Mouse (Mus musculus) CH12.LX (cell line): ENCODE measurements at regions not wholly inside any gene's neighbourhood (a gene's known extent, or its start where the extent isn't known, plus 50 kb on each side); places are given as distances from the start of the nearest gene placed in this dataset.

Experiments
- DNase-seq: peaks from one replicate; pipeline ENCODE4 v3.0.0-alpha.2; 2013; ENCODE audit errors: extremely low read depth
- H3K27ac ChIP-seq: 2 replicates; pipeline ENCODE4 v1.5.1; 2012; ENCODE audit warnings: low read depth, mild to moderate bottlenecking, control low read depth, moderate library complexity; ENCODE audit not compliant: insufficient read depth
- H3K27me3 ChIP-seq: replicated peaks from 2 replicates; pipeline ENCODE3; 2012; ENCODE audit warnings: inconsistent platforms
- H3K36me3 ChIP-seq, 2 experiments: replicated peaks in 1 of 2; 2 replicates each; pipeline versions ENCODE3 to v1.6.1; 2012; ENCODE audit warnings: inconsistent platforms in 1 of 2, low read length in 1 of 2, mild to moderate bottlenecking in 1 of 2, mixed read lengths in 1 of 2, moderate library complexity in 1 of 2; ENCODE audit not compliant: control insufficient read depth in 1 of 2, insufficient read depth in 1 of 2
- H3K4me1 ChIP-seq, 2 experiments: 2 replicates each; pipeline ENCODE4 v1.6.1; 2012; ENCODE audit warnings: inconsistent platforms in 1 of 2, moderate library complexity in 1 of 2; ENCODE audit not compliant: insufficient read depth in 2 of 2, control insufficient read depth in 1 of 2
- H3K4me2 ChIP-seq: 2 replicates; pipeline ENCODE4 v1.6.1; 2012; ENCODE audit warnings: low read depth, mild to moderate bottlenecking, control low read depth; ENCODE audit not compliant: poor library complexity, insufficient read depth, severe bottlenecking
- H3K4me3 ChIP-seq, 3 experiments: fragments of 150-350 bp in 1 of 3; sonication (generic) in 1 of 3; replicated peaks in 1 of 3; 2 replicates each; pipeline versions ENCODE3 to v1.5.1; 2011 to 2012; ENCODE audit warnings: low read depth in 2 of 3, low read length in 2 of 3, mild to moderate bottlenecking in 2 of 3, moderate library complexity in 2 of 3, control low read depth in 1 of 3, improper control_type of control experiment in 1 of 3, inconsistent platforms in 1 of 3, mixed read lengths in 1 of 3; ENCODE audit not compliant: poor library complexity in 1 of 3
- H3K79me2 ChIP-seq: replicated peaks from 2 replicates; pipeline ENCODE4 v1.6.1; 2012; ENCODE audit warnings: mild to moderate bottlenecking, moderate library complexity; ENCODE audit not compliant: control insufficient read depth, poor library complexity, insufficient read depth, severe bottlenecking; ENCODE audit errors: extremely low read depth
- H3K9ac ChIP-seq: 2 replicates; pipeline ENCODE4 v1.6.1; 2012; ENCODE audit warnings: low read depth, mild to moderate bottlenecking, control low read depth, moderate library complexity; ENCODE audit not compliant: insufficient read depth
- H3K9me3 ChIP-seq: replicated peaks from 2 replicates; pipeline ENCODE3; 2012; ENCODE audit warnings: low read length, inconsistent platforms, mixed read lengths
- CHD1 ChIP-seq: IDR thresholded peaks from 2 replicates; pipeline ENCODE4 v1.6.1; 2012; ENCODE audit warnings: low read depth, low read length, improper control_type of control experiment, inconsistent platforms
- E2F4 ChIP-seq: IDR thresholded peaks from 2 replicates; pipeline ENCODE4 v1.6.1; 2011; ENCODE audit warnings: low read depth, low read length, improper control_type of control experiment; ENCODE audit not compliant: insufficient replicate concordance
- EP300 ChIP-seq: IDR thresholded peaks from 2 replicates; pipeline ENCODE4 v1.6.1; 2011; ENCODE audit warnings: low read length, improper control_type of control experiment
- ETS1 ChIP-seq: conservative IDR thresholded peaks from 2 replicates; pipeline ENCODE4 v1.6.1; 2012; ENCODE audit warnings: low read depth, mild to moderate bottlenecking, inconsistent platforms, low read length, improper control_type of control experiment, moderate library complexity
- HCFC1 ChIP-seq: IDR thresholded peaks from 2 replicates; pipeline ENCODE4 v1.6.1; 2012; ENCODE audit warnings: low read depth, mild to moderate bottlenecking, inconsistent platforms, low read length, improper control_type of control experiment
- KAT2A ChIP-seq: IDR thresholded peaks from 2 replicates; pipeline ENCODE4 v1.6.1; 2012; ENCODE audit warnings: low read length, improper control_type of control experiment, inconsistent platforms; ENCODE audit not compliant: insufficient replicate concordance
- MAX ChIP-seq: IDR thresholded peaks from 2 replicates; pipeline ENCODE4 v1.6.1; 2011; ENCODE audit warnings: low read length, improper control_type of control experiment
- MXI1 ChIP-seq: IDR thresholded peaks from 2 replicates; pipeline ENCODE4 v1.6.1; 2011; ENCODE audit warnings: mild to moderate bottlenecking, low read depth, low read length, improper control_type of control experiment
- NELFE ChIP-seq: IDR thresholded peaks from 2 replicates; pipeline ENCODE4 v1.6.1; 2011; ENCODE audit warnings: low read depth, low read length, improper control_type of control experiment
- PAX5 ChIP-seq: IDR thresholded peaks from 2 replicates; pipeline ENCODE4 v1.6.1; 2012; ENCODE audit warnings: low read length, inconsistent platforms, mixed read lengths
- POLR2A ChIP-seq: IDR thresholded peaks from 2 replicates; pipeline ENCODE4 v1.6.1; 2011; ENCODE audit warnings: low read depth, mild to moderate bottlenecking, improper control_type of control experiment, low read length
- RCOR1 ChIP-seq: conservative IDR thresholded peaks from 2 replicates; pipeline ENCODE4 v1.6.1; 2012; ENCODE audit warnings: low read depth, mild to moderate bottlenecking, inconsistent platforms, low read length, improper control_type of control experiment
- SMC3 ChIP-seq: IDR thresholded peaks from 2 replicates; pipeline ENCODE4 v1.6.1; 2011; ENCODE audit warnings: low read depth, low read length, improper control_type of control experiment
- TBP ChIP-seq: conservative IDR thresholded peaks from 2 replicates; pipeline ENCODE4 v1.6.1; 2011; ENCODE audit warnings: low read depth, low read length, improper control_type of control experiment
- UBTF ChIP-seq: IDR thresholded peaks from 2 replicates; pipeline ENCODE4 v1.6.1; 2012; ENCODE audit warnings: low read depth, mild to moderate bottlenecking, inconsistent platforms, low read length, improper control_type of control experiment, moderate library complexity
- USF1 ChIP-seq: IDR thresholded peaks from 2 replicates; pipeline ENCODE4 v1.6.1; 2014; ENCODE audit warnings: low read depth, mild to moderate bottlenecking, inconsistent platforms, low read length, improper control_type of control experiment
- ZC3H11A ChIP-seq: IDR thresholded peaks from 2 replicates; pipeline ENCODE4 v1.6.1; 2012; ENCODE audit warnings: low read depth, mild to moderate bottlenecking, inconsistent platforms, low read length, improper control_type of control experiment
- ZMIZ1 ChIP-seq: IDR thresholded peaks from 2 replicates; pipeline ENCODE4 v1.6.1; 2012; ENCODE audit warnings: low read depth, mild to moderate bottlenecking, inconsistent platforms, low read length, improper control_type of control experiment
- ZNF384 ChIP-seq: IDR thresholded peaks from 2 replicates; pipeline ENCODE4 v1.6.1; 2012; ENCODE audit warnings: low read depth, low read length, improper control_type of control experiment, inconsistent platforms
- dilution Hi-C: fragments of 300-500 bp; cut with MboI; formaldehyde crosslinking; loops from 2 replicates; pipeline ENCODE4 v1.14.3; 2020; ENCODE audit warnings: low sequenced_read_pairs; ENCODE audit not compliant: extremely low pct_unique_long_range_greater_than_20kb, extremely low pct_ligation_motif_present
- in situ Hi-C: fragments of 300-500 bp; cut with MboI; formaldehyde crosslinking; loops from 3 replicates; pipeline ENCODE4 v1.14.3; 2019; ENCODE audit warnings: low sequenced_read_pairs, low pct_ligation_motif_present, low pct_unique_long_range_greater_than_20kb, mixed read lengths

- Histone ChIP-seq H3K9me3 (peaks cover 26% of the 10 kb centered on the region), H3K27me3 (no peaks in the 10 kb centered on the region), H3K4me2 (no peak overlapping the region), H3K79me2 (no peaks in the 10 kb centered on the region), H3K27ac (no peak overlapping the region), H3K36me3 (no peaks in the 10 kb centered on the region), H3K9ac (no peak overlapping the region), H3K4me1 (no peaks in the 10 kb centered on the region), H3K4me3 (no peak overlapping the region)
- no peak for TF ChIP-seq KAT2A
- dilution Hi-C loops (no loop called here), in situ Hi-C loops (no loop called here)
- no peak for DNase-seq
Measured at GRCm38 (mm10) chr3:118162916-118163315, 294.2 kb upstream of the Snx7 start.

DNA sequence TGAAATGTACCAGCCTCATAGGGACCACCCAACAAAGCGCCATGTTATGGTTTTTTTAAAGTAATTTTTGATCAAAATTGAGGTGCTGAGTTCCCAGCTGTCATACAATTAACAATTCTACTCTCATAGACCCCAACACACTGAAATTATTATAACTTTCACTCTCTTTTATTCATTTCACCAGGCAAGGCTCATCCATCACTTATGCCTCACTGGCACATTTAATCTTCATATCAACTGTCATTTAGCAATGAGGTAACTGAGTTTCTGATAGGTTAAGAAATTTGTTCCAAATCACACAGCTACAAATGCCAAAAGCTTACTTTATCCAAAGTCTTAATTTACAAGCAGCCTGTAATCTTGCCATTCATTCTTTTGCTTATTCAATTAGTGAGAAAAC, 276.1 kb upstream of the Snx7 start:
- Histone ChIP-seq H3K79me2 (no peaks in the 10 kb centered on the region), H3K27ac (no peak overlapping the region), H3K27me3 (no peaks in the 10 kb centered on the region), H3K9me3 (peaks cover 32% of the 10 kb centered on the region), H3K9ac (no peak overlapping the region), H3K36me3 (no peaks in the 10 kb centered on the region), H3K4me2 (no peak overlapping the region), H3K4me3 (no peak overlapping the region), H3K4me1 (no peaks in the 10 kb centered on the region)
- in situ Hi-C loops (no loop called here), dilution Hi-C loops (no loop called here)
- TF ChIP-seq UBTF (no peak), NELFE (no peak), MAX (no peak), SMC3 (no peak), ZC3H11A (no peak), TBP (no peak), ZMIZ1 (no peak), RCOR1 (no peak), ZNF384 (no peak), POLR2A (no peak), MXI1 (no peak), CHD1 (no peak), E2F4 (no peak), KAT2A (no peak), HCFC1 (no peak), USF1 (no peak), EP300 (no peak), ETS1 (no peak), PAX5 (no peak)
- DNase-seq: no peak
